ENCODE assay signal across 9 mouse cellular contexts in genomic region chr8:28298896-28299793, GRCm38 (mm10).
A peak's percentile ranks its signal among the peaks of the same experiment; 100 is the strongest.
DNase-seq lines count a peak whose midpoint lies in the region; ATAC-seq and TF ChIP-seq lines count a peak whose summit lies in the region.
"Had no signal": no experiment of that assay in that cellular context is flagged by ENCODE, and none has a peak within 500 bp of the region (broad histone marks: within the 10 kb centered on the region; RNA-seq: fewer than 3 reads in every experiment).

No protein-coding gene starts in this region.

- H3K27me3 ChIP-seq in forebrain, embryonic 14.5 days (replicated peaks; ENCODE audit: control insufficient read depth, insufficient read depth, low read length) = no peaks in the 10 kb centered on the region
- no peaks in the 10 kb centered on the region for H3K27me3 ChIP-seq in forebrain, embryonic 12.5 days
- H3K27me3 ChIP-seq in CH12.LX (replicated peaks) = no peaks in the 10 kb centered on the region

- H3K4me3 ChIP-seq in forebrain, embryonic 14.5 days (ENCODE audit: low read depth, low read length) = no peak overlapping the region
- H3K4me3 ChIP-seq in forebrain, embryonic 12.5 days (replicated peaks) = no peak overlapping the region
- H3K4me3 ChIP-seq in CH12.LX (replicated peaks in 1 of 3; ENCODE audit: low read depth in 2 of 3, low read length in 2 of 3, poor library complexity in 1 of 3) = no peak overlapping the region

- no peak for TF ChIP-seq RAD21 in CH12.LX (IDR thresholded peaks at IDR 0.05; ENCODE audit: low read depth, low read length)

- intact Hi-C loops in heart, postnatal 10 days (cut with DNase I) = no loop called here

- no peak for TF ChIP-seq EP300 in CH12.LX (IDR thresholded peaks at IDR 0.05; ENCODE audit: low read length)

- in situ Hi-C loops in CH12.LX (cut with MboI; ENCODE audit: low pct_ligation_motif_present, low pct_unique_long_range_greater_than_20kb, low sequenced_read_pairs) = no loop called here

- no peak overlapping the region for H3K27ac ChIP-seq in forebrain, embryonic 14.5 days (ENCODE audit: low read depth, low read length)
- H3K27ac ChIP-seq in forebrain, embryonic 12.5 days = no peak overlapping the region
- no peak overlapping the region for H3K27ac ChIP-seq in CH12.LX (ENCODE audit: insufficient read depth, low read depth)
- H3K27ac ChIP-seq: liver, embryonic 14.5 days had no signal

- no peak for TF ChIP-seq POLR2A in CH12.LX (IDR thresholded peaks at IDR 0.05; ENCODE audit: low read depth, low read length)

- 34% methylated on average over 5 of the region's 5 CpGs for WGBS in forebrain, embryonic 14.5 days
- WGBS in forebrain, embryonic 12.5 days = 77% methylated on average over 5 of the region's 5 CpGs

- no peaks in the 10 kb centered on the region for H3K36me3 ChIP-seq in forebrain, embryonic 14.5 days (ENCODE audit: control insufficient read depth, insufficient read depth, low read length)
- no peaks in the 10 kb centered on the region for H3K36me3 ChIP-seq in forebrain, embryonic 12.5 days (replicated peaks)
- no peaks in the 10 kb centered on the region for H3K36me3 ChIP-seq in CH12.LX (replicated peaks in 1 of 2; ENCODE audit: control insufficient read depth in 1 of 2, insufficient read depth in 1 of 2, low read length in 1 of 2)

- peak; percentile 91 for DNase-seq in forebrain, embryonic 14.5 days (ENCODE audit: low spot score)
- no peak for DNase-seq in CH12.LX (ENCODE audit: extremely low read depth)
- peak; percentile 30 to 51 for DNase-seq in heart, postnatal 10 days
- peak; percentile 10 to 31 for DNase-seq in layer of hippocampus, postnatal 10 days (ENCODE audit: low spot score in 2 of 2)
- DNase-seq in B cell, adult 2 months = no peak

- no peak for TF ChIP-seq CTCF in CH12.LX (conservative IDR thresholded peaks at IDR 0.05 in 1 of 2, IDR thresholded peaks at IDR 0.05 in 1 of 2; ENCODE audit: low read depth in 2 of 2, low read length in 2 of 2)

- no peaks in the 10 kb centered on the region for H3K79me2 ChIP-seq in CH12.LX (replicated peaks; ENCODE audit: control insufficient read depth, extremely low read depth, insufficient read depth, poor library complexity, severe bottlenecking)

- no peak overlapping the region for H3K9ac ChIP-seq in forebrain, embryonic 14.5 days (ENCODE audit: low read length)
- H3K9ac ChIP-seq in forebrain, embryonic 12.5 days = no peak overlapping the region
- no peak overlapping the region for H3K9ac ChIP-seq in CH12.LX (ENCODE audit: insufficient read depth, low read depth)
- H3K9ac ChIP-seq: liver, embryonic 14.5 days had no signal

- H3K4me2 ChIP-seq in forebrain, embryonic 14.5 days (ENCODE audit: low read length) = no peak overlapping the region
- H3K4me2 ChIP-seq in forebrain, embryonic 12.5 days = no peak overlapping the region
- no peak overlapping the region for H3K4me2 ChIP-seq in CH12.LX (ENCODE audit: insufficient read depth, low read depth, poor library complexity, severe bottlenecking)

- dilution Hi-C loops in CH12.LX (cut with MboI; ENCODE audit: extremely low pct_ligation_motif_present, extremely low pct_unique_long_range_greater_than_20kb, low sequenced_read_pairs) = no loop called here

- H3K9me3 ChIP-seq in forebrain, embryonic 14.5 days (replicated peaks; ENCODE audit: control insufficient read depth, low read length) = no peaks in the 10 kb centered on the region
- no peaks in the 10 kb centered on the region for H3K9me3 ChIP-seq in forebrain, embryonic 12.5 days
- peaks cover 37% of the 10 kb centered on the region for H3K9me3 ChIP-seq in CH12.LX (replicated peaks; ENCODE audit: low read length)

- H3K4me1 ChIP-seq in forebrain, embryonic 14.5 days (ENCODE audit: control insufficient read depth, insufficient read depth, low read length) = peaks cover 8% of the 10 kb centered on the region
- H3K4me1 ChIP-seq in forebrain, embryonic 12.5 days = no peaks in the 10 kb centered on the region
- H3K4me1 ChIP-seq in CH12.LX (ENCODE audit: control insufficient read depth in 1 of 2, insufficient read depth in 2 of 2) = no peaks in the 10 kb centered on the region

- peak; percentile 86 for ATAC-seq in forebrain, embryonic 14.5 days
- no peak for ATAC-seq in forebrain, embryonic 12.5 days (ENCODE audit: low FRiP score)
- no peak for ATAC-seq in megakaryocyte, adult 5-6 weeks (ENCODE audit: poor library complexity, severe bottlenecking)
- ATAC-seq in megakaryocyte progenitor cell, adult 5-6 weeks (replicated peaks; ENCODE audit: poor library complexity) = no peak

TF ChIP-seq in CH12.LX, 34 proteins besides CTCF, POLR2A, EP300 and RAD21:
- TF ChIP-seq TBP (conservative IDR thresholded peaks at IDR 0.05; ENCODE audit: low read depth, low read length) (no peak), MAFK (IDR thresholded peaks at IDR 0.05; ENCODE audit: insufficient replicate concordance, low read length) (peak; percentile 80), USF2 (conservative IDR thresholded peaks at IDR 0.05; ENCODE audit: low read depth, low read length) (no peak), ZKSCAN1 (IDR thresholded peaks at IDR 0.05; ENCODE audit: borderline replicate concordance, low read depth, low read length) (no peak), KAT2A (IDR thresholded peaks at IDR 0.05; ENCODE audit: insufficient replicate concordance, low read length) (no peak), USF1 (IDR thresholded peaks at IDR 0.05; ENCODE audit: low read depth, low read length) (no peak)

Comparison
In these comparisons a context has a peak if more than half of its experiments do, and no peak if none do; other contexts are left out.
1. DNase-seq: peak in forebrain, embryonic 14.5 days (single experiment), heart, postnatal 10 days (2 of 2) and layer of hippocampus, postnatal 10 days (2 of 2); none in CH12.LX (single experiment) and B cell, adult 2 months (0 of 2).